Mouse (Mus musculus): ENCODE data around the gene Scgb3a1.

DNA sequence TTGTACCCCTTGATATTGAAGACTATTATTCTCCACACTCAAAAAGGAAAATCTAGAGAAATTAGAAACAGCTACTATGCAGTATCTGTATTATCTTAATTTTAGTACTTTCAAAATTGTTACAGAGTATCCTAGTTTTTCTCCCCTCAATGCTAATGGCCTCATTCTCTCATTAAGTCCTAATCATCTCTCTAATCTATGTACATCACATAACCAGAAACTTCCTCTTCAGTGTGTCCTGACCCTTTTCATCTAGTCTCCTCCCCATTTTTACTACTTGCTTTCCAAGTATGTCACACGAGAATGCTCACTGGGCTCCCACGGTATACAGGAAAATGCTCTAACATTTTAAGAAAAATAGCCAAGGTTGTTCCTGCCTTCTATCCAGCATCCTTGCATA lies 44.4 kb downstream of the Scgb3a1 start:
- no peak for TF ChIP-seq CTCF (IDR thresholded peaks at IDR 0.05; ENCODE audit: extremely low read depth, insufficient read depth, low read length)
- TF ChIP-seq POLR2A (IDR thresholded peaks at IDR 0.05; ENCODE audit: extremely low read depth, insufficient read depth, low read length), result no peak
